Mouse (Mus musculus) neural tube, embryonic 10.5 days (tissue): Measurements from ENCODE around the gene Rnf39.

Experiments used
- DNase-seq: peaks from one replicate; pipeline ENCODE4 v3.0.0-alpha.2; 2017; ENCODE audit warnings: low spot score; ENCODE audit errors: extremely low spot score

Rnf39 gene

DNA sequence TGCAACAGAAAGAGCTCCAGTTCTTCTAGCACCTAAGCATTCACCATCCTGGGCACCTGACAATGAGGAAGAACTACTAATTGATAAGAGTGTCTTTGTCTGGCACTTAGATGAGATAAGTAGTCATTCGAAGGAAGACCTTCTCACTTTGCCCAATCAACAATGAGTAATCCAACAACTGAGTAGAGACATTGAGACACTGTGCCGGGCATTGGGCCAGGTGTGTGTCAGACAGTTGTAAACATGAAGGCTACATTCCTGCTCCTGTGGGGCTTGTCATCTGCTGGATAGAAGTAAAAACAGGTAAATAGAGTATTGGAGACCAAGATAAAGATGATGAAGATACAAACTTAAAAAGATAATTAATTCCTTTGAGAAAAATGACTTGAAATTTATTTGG is 4.7 kb upstream of the Rnf39 start:
- DNase-seq, result no peak

DNA sequence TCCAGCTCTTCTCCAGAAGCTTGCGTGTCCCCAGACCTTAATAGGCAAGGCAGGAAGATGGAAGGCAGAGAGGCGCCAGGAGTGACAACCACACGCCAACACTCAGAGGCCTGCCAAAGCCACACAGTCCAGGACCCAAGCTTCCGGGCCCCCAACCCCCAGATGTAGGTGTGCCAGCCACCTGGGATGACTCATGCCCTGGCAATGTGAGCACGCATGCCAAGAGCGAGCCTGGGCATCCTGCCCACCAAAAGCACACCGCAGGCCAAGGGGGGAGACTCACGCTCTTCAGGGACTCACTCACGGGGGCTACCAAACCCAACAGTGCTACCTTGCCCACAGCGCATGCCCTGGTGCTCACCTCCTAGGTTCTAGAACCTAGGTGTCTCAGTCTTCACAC is 327 bp upstream of the Rnf39 start:
- no peak for DNase-seq

DNA sequence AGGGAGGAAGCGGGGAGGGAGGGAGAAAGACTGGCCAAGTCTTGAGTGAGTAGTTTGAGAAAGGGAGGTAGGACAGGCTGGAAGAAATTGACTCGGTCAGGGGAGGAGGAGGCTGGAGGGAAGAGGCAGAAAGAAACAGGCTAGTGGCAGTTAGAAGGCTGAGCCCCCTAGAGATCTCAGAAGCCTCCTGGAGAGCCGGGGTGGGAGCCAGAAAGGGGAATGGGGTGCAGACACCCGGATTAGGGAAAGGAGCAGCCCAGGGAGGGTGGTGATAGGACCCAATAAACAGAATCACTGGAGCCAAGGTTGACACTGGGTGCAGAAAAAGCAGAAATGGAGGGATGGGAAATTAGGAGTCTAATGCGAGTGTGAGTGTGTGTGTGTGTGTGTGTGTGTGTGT is 973 bp downstream of the Rnf39 start:
- DNase-seq, result no peak

DNA sequence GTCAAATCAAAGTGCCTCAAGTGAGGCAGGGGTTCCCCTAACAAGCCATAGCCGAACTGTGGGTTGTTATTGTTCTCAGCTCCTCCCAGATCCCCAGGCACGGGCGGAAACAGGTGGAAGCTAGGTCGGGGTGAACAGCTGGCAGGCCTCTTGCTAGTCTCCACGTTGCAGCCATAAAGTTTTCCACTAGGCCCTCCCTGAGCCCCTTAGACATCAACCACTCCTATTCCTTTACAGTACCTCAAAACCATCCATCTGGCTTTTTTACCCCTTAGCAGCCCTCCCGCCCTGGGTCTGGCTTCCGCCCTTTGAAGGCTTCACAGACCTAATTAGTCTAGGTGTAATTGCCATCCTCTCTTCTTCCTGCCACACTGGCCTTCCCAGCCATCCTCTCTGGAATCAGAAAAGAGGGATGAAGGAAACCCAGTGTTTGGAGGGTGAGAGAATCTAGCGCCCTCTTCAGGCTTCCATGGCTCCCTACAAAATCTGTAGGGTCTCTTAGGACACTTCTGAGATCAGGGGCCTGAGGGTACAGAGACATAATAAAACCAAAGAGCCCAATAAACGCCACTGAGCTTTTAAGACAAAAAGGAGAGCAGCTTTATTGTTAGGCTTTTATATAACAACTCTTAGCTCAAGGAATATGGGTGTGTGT is 1.5 kb downstream of the Rnf39 start:
- peak; percentile 29 for DNase-seq

DNA sequence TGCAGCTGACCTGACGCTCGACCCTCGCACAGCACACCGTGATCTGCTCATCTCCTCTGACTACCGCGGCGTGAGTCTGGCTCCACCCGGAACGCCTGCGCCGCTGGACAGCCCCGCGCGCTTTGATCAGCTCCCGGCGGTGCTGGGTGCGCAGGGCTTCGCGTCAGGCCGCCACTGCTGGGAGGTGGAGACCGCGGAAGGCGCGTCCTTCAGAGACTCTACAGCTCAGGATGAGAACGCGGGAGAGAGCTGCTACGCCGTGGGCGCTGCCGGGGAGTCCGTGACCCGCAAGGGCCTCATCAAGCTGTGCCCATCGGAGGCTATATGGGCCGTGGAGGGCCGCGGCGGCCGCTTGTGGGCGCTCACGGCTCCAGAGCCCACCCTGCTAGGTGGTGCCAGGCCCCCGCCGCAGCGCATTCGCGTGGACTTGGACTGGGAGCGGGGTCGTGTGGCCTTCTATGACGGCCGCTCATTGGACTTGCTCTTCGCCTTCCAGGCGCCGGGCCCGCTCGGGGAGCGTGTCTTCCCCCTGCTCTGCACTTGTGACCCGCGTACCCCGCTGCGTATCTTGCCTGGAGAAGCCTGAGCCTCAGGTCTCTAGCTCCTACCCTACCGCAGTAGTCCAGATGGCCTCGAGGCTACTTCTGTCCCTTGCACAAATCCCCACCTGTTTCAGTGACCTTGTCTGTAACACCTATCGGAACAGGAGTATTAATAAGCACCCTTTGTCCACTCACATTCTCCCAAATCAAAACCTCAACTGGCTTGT is 4.5 kb downstream of the Rnf39 start:
- peak; percentile 73 for DNase-seq

DNA sequence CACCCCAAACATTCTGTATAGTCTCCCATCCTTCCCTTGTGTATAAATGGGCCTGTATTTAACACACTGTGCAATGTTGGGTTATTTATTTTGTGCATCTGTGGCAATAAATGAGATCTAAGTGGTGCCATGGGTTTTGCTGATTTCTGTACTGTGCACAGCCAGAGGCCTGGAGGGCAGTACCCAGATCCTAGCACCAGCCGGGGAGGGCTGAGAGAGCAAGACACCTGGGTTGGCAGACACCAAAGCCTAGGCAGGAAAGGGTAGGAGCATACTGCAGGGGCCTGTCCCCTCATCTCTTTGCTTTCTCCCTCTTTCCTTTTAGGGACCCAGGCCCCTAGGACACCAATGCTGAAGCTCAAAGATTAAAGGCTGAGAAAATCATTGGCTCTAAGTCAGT is 5.6 kb downstream of the Rnf39 start:
- DNase-seq, result no peak

DNA sequence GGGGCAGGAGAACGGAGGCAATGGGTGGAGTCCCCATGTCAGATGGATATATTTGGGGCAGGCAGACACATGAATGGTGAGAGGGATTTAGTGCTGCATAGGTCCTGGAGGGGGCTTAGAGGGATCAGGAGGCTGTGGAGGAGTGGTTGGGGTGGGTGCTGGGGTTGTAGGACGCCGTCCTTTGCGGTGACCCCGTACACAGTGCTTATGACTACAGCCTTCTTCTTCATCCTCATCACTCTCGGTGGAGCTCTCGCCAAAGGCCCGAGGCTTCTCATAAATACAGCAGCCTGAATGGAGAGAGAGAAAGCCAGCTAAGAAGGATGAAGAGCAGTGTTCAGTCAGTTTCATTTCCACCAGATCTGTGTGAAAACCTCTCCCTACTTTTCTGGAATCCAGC is 6.5 kb downstream of the Rnf39 start:
- no peak for DNase-seq

DNA sequence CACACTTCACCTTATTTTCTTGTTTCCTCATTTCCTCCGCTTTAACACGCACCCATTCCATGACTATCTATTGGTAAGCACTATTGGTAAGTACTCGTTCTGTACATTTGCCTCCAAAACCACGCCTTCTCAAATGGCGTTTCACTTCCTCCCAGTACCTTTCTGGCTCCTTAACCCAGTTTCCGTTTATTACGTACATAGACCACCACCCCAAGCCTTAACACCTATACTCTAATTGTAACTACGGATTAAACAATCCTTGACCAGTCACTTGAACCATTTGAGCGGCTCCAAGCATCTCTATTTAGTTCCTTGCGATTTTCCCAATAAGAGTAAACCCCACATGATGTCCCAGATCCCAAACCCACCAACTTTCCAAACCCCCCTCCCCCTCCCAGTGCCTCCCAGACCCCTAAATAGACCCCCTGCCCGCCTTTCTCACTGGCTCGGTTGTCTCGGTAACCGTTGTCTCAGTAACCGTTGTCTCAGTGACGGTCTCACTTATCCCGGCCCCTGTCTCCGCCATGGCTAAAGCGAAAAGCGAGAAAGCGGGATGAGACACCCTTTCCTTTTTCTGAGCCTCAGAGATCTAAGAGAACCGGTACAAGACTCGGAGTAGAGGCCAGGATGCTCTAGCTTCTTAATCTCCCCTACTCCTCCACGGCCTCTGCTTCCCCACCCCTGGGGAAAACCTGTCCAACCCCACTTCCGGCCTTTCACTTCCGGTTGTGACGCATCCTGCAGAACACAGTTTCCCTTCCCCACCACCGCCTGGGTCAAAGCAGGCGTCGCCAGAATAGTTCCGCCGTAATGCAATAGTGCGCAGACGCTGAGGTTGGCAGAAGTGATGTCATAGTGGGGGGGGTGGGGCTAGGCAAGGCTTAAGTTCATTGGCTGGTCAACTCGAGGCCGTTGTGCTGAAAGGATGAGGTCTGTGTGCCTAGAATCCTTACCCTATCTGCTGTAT is 8.5 kb downstream of the Rnf39 start, which contains the start of gene Ppp1r11:
Gene Ppp1r11, minus strand, starts transcription at position 761 of the 967 bp plus-strand sequence.
- peak; percentile 97 for DNase-seq

DNA sequence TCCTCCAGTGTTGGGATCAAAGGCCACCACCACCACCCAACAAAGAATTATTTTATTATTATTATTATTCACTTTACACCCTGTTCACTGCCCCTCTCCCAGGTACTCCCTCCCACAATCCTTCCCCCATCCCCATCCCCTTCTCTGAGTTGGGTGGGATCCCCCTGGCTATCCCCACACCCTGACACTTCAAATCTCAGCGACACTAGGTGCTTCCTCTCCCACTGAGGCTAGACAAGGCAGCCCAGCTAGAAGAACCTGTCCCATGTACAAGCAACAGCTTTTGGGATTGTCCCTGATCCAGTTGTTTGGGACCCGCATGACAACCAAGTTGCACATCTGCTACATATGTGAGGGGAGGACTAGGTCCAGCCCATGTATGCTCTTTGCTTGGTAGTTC is 9.9 kb downstream of the Rnf39 start:
- no peak for DNase-seq

DNA sequence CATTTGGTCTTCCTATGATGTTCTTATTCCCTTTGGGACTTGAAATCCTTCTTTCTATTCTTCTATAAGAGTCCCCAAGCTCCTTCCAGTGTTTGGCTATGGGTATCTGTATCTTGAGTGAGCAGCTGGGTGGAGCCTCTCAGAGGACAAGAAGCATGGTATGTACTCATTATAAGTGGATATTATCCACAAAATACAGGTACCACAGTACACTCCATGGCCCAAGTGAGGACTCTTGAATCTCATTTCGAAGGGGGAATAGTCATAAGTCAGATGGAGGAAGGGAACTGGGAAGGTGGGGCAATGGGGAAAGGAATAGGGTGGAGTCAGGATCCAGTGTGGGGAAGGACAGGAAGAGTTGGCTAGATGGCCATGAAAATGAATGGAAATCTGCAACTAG is 10.3 kb downstream of the Rnf39 start:
- DNase-seq, result no peak

DNA sequence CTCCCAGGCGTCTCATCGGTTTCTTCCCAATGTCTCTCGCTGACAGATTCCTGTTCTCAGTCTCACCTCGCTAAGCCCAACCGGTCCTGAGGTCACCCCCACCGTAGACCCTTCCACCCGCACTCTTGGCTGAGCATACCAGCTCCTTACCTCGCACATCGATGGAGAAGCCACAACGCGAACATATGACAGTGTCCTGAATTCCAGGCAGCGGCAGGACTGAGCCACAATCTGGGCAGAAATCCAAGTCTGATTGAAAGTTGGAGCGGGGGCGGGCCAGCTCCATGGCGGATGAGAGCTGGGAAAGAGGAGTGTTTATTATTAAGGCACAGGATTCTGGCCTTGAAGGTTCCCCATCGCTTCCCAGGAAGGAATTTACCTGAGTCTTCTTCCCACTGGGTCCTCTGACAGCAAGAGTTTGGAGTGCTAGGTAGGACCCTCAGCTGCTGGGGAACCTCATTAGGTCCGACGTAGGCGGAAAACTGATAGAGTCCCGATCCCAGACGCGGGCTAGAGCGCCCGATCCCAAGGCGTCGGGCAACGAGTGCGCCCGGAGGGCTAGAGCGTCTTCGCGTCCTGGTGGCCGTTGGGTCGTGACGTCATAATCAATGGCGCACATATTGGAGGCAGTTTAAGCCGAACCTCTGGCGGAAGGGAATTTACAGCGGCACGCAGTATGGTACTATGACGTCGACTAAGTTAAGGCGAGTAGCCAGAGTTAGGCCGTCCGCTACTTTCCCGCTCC is 15.5 kb downstream of the Rnf39 start, which contains the start of the genes Znrd1 and Znrd1as:
Gene Znrd1, minus strand, starts transcription at position 561 of the 745 bp plus-strand sequence.
Gene Znrd1as, plus strand, starts transcription at position 594 of the 745 bp plus-strand sequence.
- DNase-seq, result peak; percentile 93

DNA sequence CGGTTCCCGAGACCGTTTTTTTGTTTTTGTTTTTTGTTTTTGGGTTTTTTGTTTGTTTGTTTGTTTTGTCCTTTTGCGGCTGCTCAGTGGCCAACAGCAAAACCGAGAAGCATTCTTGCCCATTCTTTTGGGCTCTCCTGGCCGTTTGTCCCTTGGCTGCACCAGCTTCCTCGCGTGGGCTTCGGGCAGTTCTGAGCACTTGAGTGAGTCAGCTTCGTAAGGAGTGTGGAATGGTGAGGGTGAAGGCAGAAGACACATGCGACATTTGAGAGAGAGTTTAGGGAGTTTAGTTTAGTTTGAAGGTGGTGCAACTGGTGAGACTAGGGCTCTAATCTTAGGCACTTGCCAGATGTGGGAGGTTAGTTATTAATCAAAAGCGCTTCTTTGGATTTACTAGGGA is 16.2 kb downstream of the Rnf39 start:
- no peak for DNase-seq

DNA sequence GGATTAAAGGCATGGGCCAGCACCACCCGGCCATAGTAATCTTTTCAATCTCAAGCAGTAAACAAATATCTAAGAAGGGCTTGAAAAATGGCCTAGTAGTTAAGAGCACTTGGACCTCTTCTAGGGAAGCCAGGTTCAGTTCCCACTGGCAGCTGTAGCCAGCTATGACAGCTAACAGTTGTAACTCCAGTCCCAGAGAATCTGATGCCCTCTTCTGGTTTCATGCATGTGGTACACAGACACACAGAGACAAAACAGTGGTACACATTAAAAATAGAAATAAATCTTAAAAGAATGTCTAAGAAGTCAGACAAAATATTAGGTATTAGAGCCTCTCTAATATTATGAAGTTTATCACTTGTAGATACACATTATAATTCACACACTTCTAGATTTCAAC is 18.4 kb downstream of the Rnf39 start:
- no peak for DNase-seq

DNA sequence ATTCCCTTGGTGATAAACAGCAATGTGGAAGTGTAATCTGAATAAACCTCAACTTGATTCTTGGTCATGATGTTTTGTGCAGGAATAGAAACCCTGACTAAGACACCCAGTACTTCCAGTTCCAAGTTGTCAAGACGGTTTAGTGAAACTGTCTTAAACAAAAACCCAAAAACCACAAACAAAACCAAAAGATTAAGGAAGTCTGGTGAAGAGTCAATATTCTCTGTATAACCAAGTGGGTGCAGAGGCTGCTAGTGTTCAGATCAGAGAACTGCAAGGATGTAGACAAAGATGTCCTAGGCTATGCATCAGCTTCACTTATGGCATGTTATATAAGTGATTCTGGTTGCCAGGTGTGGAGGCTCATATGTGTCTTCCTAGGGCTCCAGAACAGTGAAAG is 24.2 kb downstream of the Rnf39 start:
- no peak for DNase-seq

DNA sequence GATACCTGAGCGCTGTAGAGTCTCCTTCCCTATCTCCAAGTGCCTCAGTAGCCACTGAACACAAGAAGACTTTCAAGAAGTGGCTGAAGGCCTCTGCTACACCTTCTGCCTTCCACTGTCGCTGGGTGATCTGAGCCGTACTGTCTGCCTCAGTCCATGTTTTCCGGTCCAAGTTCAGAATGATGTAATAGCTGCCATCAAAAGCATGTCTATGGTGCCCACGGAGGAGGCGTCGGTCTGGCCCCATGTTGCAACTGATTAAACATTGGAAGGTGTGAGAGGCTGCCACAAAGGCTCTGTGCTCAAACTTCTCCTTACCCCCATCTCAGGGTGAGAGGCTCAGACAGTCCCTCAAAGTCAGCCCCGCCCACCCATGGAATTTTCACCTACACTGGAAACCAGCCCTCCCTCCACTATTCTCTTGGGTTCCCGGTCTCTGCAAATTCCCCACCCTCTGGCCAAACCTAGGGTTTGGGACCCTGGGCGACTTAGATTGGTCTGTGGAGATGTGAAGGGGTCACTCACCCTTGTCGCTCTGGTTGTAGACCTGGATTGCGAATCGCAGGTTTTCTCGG is 27.7 kb downstream of the Rnf39 start:
- DNase-seq, result no peak

DNA sequence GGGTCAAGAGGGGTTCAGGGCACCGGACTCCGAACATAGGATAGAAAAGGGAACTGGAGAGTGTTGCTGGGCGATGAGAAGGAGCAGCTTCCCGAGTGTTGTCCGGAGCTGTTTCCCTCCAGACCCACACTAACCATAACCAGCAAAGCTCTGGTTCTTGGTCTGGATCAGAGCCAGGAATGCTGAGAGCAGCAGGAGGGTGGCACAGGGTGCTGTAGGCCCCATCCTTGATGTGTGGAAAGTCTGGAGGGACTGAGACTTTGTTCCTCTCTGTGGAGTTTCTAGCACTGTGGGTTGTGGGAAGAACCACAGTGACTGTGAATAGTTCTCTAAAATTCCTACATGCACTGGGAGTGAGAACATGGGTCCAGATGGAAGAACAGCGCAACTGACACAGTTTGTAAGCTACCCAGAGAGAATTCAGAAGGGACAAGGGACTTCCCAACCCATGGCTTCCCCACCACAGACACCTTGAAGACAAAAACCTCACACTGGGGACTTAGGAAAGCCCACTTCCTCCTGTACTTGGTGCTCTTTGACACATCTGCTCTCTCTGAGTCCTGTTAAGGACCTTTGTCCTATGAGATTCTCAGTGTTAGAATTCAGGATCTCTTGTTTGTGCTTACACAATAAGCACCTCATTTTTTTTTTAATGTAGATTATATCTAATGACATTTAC is 28.6 kb downstream of the Rnf39 start:
- DNase-seq, result no peak

DNA sequence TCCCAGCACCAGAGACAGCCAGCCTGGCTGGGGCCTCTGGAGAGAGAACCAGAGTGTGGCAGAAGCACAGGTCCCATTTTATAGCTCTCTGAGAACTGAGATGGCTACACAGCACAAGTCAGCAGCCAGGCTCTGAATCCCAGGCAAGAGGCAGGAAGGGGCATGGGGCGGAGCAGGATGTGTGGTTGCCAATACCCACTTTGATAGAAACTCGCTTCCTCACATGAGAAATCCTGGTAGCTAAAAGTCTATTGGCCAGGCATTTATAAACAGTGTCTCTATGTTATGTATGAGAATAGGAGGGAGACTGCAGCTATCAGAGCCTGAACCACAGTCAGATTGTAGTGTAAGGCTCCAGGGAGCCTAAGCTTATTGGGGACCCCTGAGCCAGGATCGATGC is 30.1 kb downstream of the Rnf39 start:
- no peak for DNase-seq

DNA sequence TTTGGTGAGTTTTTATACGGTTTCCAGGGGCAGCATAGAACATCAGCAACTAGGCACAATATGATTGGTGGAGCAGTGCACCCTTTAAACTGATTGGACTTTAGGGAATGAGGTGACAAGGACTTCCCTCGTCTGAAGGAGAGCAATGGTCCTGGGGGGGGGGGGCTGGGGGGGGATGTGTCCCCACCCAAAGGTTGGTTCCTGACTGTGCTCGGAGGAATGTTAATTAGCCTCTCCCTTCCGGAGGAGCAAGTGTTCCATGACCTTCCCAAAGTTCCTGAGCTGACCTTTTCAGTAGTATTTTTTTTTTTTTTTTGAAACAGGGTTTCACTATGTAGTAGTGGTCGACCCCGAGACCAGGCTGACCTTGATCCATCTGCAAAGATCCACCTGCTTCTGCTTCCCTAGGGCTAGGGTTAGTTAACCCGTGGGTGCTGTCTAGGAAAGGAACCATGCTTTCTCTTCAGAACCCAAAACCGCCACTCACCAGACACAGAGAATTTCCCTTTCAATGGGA is 30.6 kb downstream of the Rnf39 start:
- no peak for DNase-seq

DNA sequence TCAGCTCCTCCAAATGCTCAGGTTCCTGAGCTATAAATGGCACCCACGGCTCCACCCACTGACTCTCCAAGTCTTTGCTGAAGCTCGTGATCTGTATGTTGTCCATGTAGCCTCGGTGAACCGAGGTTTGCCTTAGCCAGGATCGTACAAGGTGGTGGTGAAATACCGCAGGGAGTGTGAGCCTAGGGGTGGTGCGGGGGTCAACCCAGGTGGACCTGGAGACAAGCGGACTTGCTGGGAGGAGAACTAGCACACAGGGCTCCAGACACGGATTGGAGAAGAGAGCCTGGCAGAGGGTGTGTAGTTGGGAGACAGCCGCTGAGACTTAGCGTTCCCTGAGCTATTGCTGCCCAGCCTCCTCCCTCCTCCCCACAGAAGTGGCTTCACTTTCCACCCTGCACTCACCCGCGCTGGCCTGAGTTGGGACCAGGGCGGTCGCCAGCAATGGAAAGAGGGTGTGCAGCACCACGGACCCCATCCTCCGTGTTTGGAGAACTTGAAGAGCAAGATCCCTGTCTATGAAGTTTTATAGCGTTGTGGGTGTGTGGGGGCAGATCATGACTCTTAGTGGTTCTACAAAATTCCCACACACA is 38.6 kb downstream of the Rnf39 start, which contains the start of gene 2410137M14Rik:
Gene 2410137M14Rik, minus strand, starts transcription at position 17 of the 593 bp plus-strand sequence.
- DNase-seq, result no peak
